Mouse (Mus musculus) testis, postnatal 10 days (tissue): ENCODE measurements around the gene Gpn3.

Experiments
- DNase-seq: peaks from one replicate; pipeline ENCODE4 v3.0.0; 2021; ENCODE audit warnings: low spot score

The Gpn3 gene

GRCm38 (mm10) chr5:122422071-122422964 is 50.6 kb downstream of the Gpn3 start:
- DNase-seq, result peak; percentile 95

GRCm38 (mm10) chr5:122423083-122423482 is 51.4 kb downstream of the Gpn3 start:
- no peak for DNase-seq

GRCm38 (mm10) chr5:122425550-122425949 is 53.9 kb downstream of the Gpn3 start:
- DNase-seq, result no peak

GRCm38 (mm10) chr5:122430036-122430775 is 58.5 kb downstream of the Gpn3 start:
- DNase-seq, result no peak

GRCm38 (mm10) chr5:122431221-122431620 is 59.5 kb downstream of the Gpn3 start:
- no peak for DNase-seq
